Mouse (Mus musculus) spleen, embryonic (tissue): ENCODE results near the gene Tmem53.
"Not testable (repeated sequence)": the region's sequence is repeated elsewhere in the genome, so short reads cannot be mapped to it uniquely, and the experiment has no call there.

Experiments
- CTCF ChIA-PET: fragments of 350-600 bp; sonication (Branson Sonifier 250); formaldehyde crosslinking; loops from one replicate; lab custom pipeline; 2022; lab: Charles Lee

The Tmem53 gene

GRCm38 (mm10) chr4:117240867-117241266 is 10.9 kb upstream of the Tmem53 start:
- CTCF ChIA-PET, result no interaction called here

- CTCF ChIA-PET, result no interaction called here
Measured at GRCm38 (mm10) chr4:117250982-117251381, 769 bp upstream of the Tmem53 start.

GRCm38 (mm10) chr4:117252351-117252750 is 600 bp downstream of the Tmem53 start:
- CTCF ChIA-PET, result interaction anchor here (0.6 kb wide), 1 partner anchor 104 kb away, joined by 3 read pairs; no protein-coding TSS in a partner anchor

- CTCF ChIA-PET, result no interaction called here
Measured at GRCm38 (mm10) chr4:117252755-117253154, 1.0 kb downstream of the Tmem53 start.

GRCm38 (mm10) chr4:117253218-117254016 is 1.7 kb downstream of the Tmem53 start:
- CTCF ChIA-PET, result no interaction called here

GRCm38 (mm10) chr4:117254017-117254627 is 2.4 kb downstream of the Tmem53 start:
- CTCF ChIA-PET, result no interaction called here

- CTCF ChIA-PET, result no interaction called here
Measured at GRCm38 (mm10) chr4:117254672-117255071, 2.9 kb downstream of the Tmem53 start.

GRCm38 (mm10) chr4:117259909-117260308 is 8.2 kb downstream of the Tmem53 start:
- CTCF ChIA-PET, result not testable (repeated sequence)

- CTCF ChIA-PET, result no interaction called here
Measured at GRCm38 (mm10) chr4:117261222-117261621, 9.5 kb downstream of the Tmem53 start.

GRCm38 (mm10) chr4:117262101-117262913 is 10.6 kb downstream of the Tmem53 start:
- CTCF ChIA-PET, result no interaction called here

GRCm38 (mm10) chr4:117262987-117263386 is 11.2 kb downstream of the Tmem53 start:
- CTCF ChIA-PET, result no interaction called here

GRCm38 (mm10) chr4:117267284-117267683 is 15.5 kb downstream of the Tmem53 start:
- CTCF ChIA-PET, result no interaction called here

GRCm38 (mm10) chr4:117267831-117268437 is 16.2 kb downstream of the Tmem53 start:
- CTCF ChIA-PET, result no interaction called here

- CTCF ChIA-PET, result no interaction called here
Measured at GRCm38 (mm10) chr4:117270278-117270677, 18.5 kb downstream of the Tmem53 start.

- CTCF ChIA-PET, result no interaction called here
Measured at GRCm38 (mm10) chr4:117272459-117272858, 20.7 kb downstream of the Tmem53 start.

GRCm38 (mm10) chr4:117274720-117275119 is 23.0 kb downstream of the Tmem53 start:
- CTCF ChIA-PET, result no interaction called here

GRCm38 (mm10) chr4:117276281-117276711 is 24.5 kb downstream of the Tmem53 start:
- CTCF ChIA-PET, result no interaction called here

- CTCF ChIA-PET, result no interaction called here
Measured at GRCm38 (mm10) chr4:117277021-117277420, 25.3 kb downstream of the Tmem53 start.

- CTCF ChIA-PET, result no interaction called here
Measured at GRCm38 (mm10) chr4:117277687-117278086, 25.9 kb downstream of the Tmem53 start.

- CTCF ChIA-PET, result no interaction called here
Measured at GRCm38 (mm10) chr4:117278381-117279252, 26.9 kb downstream of the Tmem53 start.

GRCm38 (mm10) chr4:117279253-117279642 is 27.5 kb downstream of the Tmem53 start:
- CTCF ChIA-PET, result no interaction called here
